Mouse (Mus musculus): ENCODE measurements at regions not wholly inside any gene's neighbourhood (a gene's known extent, or its start where the extent isn't known, plus 50 kb on each side); places are given as distances from the start of the nearest gene placed in this dataset.
A peak's percentile ranks its signal among the peaks of the same experiment; 100 is the strongest.

GRCm38 (mm10) chr6:133170548-133170947 lies 65.8 kb downstream of the Smim10l1 start:
- DNase-seq (ENCODE audit: low spot score) = no peak

- no peak for DNase-seq (ENCODE audit: low spot score)
Observed at GRCm38 (mm10) chr6:133171286-133171685, 66.6 kb downstream of the Smim10l1 start.

GRCm38 (mm10) chr6:133206173-133206572 lies 85.8 kb upstream of the 5530400C23Rik start:
- DNase-seq (ENCODE audit: low spot score) = peak; percentile 24
